Mouse (Mus musculus) stomach, embryonic 15.5 days (tissue): Measurements from ENCODE around the gene Fstl3. TPM values are rescaled to one million over a fixed set of nuclear protein-coding genes. Genes with fewer than 3 reads are reported as not detected.

ENCODE experiments used
- ATAC-seq: fragments of 200-750 bp; cut with Nextera tagmentation; 2 replicates; pipeline ENCODE4 v1.8.0; 2017; ENCODE audit warnings: low read depth, moderate number of reproducible peaks, moderate TSS enrichment; ENCODE audit not compliant: insufficient read depth, low FRiP score
- H3K27ac ChIP-seq: fragments of 300-500 bp; sonication (generic); 2 replicates; pipeline ENCODE4 v1.5.1; 2015; ENCODE audit warnings: mild to moderate bottlenecking, inconsistent platforms
- H3K27me3 ChIP-seq: fragments of 300-500 bp; sonication (generic); replicated peaks from 2 replicates; pipeline ENCODE4 v1.6.1; 2015; ENCODE audit warnings: inconsistent platforms
- H3K36me3 ChIP-seq: fragments of 300-500 bp; sonication (generic); 2 replicates; pipeline ENCODE4 v1.6.1; 2015; ENCODE audit warnings: inconsistent platforms
- H3K4me1 ChIP-seq: fragments of 300-500 bp; sonication (generic); 2 replicates; pipeline ENCODE4 v1.6.1; 2015; ENCODE audit warnings: inconsistent platforms
- H3K4me2 ChIP-seq: fragments of 300-500 bp; sonication (generic); 2 replicates; pipeline ENCODE4 v1.6.1; 2015; ENCODE audit warnings: mild to moderate bottlenecking, inconsistent platforms
- H3K4me3 ChIP-seq: fragments of 300-500 bp; sonication (generic); replicated peaks from 2 replicates; pipeline ENCODE4 v1.5.1; 2015; ENCODE audit warnings: inconsistent platforms
- H3K9ac ChIP-seq: fragments of 300-500 bp; sonication (generic); 2 replicates; pipeline ENCODE4 v1.6.1; 2015; ENCODE audit warnings: inconsistent platforms
- H3K9me3 ChIP-seq: fragments of 300-500 bp; sonication (generic); 2 replicates; pipeline ENCODE4 v1.6.1; 2016; ENCODE audit warnings: inconsistent platforms
- WGBS: fragments of 180-500 bp; shearing (Covaris S2); methylation state at CpG from one replicate; pipeline ENCODE4 v1.1.7; 2015; 5-methylcytosine and 5-hydroxymethylcytosine counted together
- polyA plus RNA-seq: library from polyadenylated mRNA; unstranded; fragments of >200 nt; fragmentation: Nextera tagmentation; extraction: Ambion mirVana; gene quantifications from 2 replicates; pipeline ENCODE4 v1.2.1, GENCODE M21; 2015

Gene Fstl3
- polyA plus RNA-seq, 1 experiment from 2014 or later: 15.5 TPM

GRCm38 (mm10) chr10:79806331-79806730 lies 29.3 kb downstream of the Fstl3 start:
- ATAC-seq: no peak
- WGBS: 84% methylated on average over 9 of the region's 9 CpGs
- H3K4me1 ChIP-seq: peaks cover 29% of the 10 kb centered on the region

GRCm38 (mm10) chr10:79806972-79807371 lies 29.9 kb downstream of the Fstl3 start:
- H3K4me1 ChIP-seq: peaks cover 28% of the 10 kb centered on the region
- no peak overlapping the region for H3K9ac ChIP-seq
- peak; percentile 47; the same call in 1 of the 2 replicates for ATAC-seq
- H3K4me3 ChIP-seq: no peak overlapping the region
- H3K4me2 ChIP-seq: no peak overlapping the region
- no peaks in the 10 kb centered on the region for H3K9me3 ChIP-seq
- H3K27me3 ChIP-seq: no peaks in the 10 kb centered on the region
- WGBS: 77% methylated on average over 10 of the region's 10 CpGs
- H3K27ac ChIP-seq: no peak overlapping the region
- peaks cover 7% of the 10 kb centered on the region for H3K36me3 ChIP-seq

More at GRCm38 (mm10) chr10:79806331-79806730, 29.3 kb downstream of the Fstl3 start:
- Histone ChIP-seq H3K36me3 (peaks cover 7% of the 10 kb centered on the region), H3K27ac (no peak overlapping the region), H3K4me3 (no peak overlapping the region), H3K9ac (no peak overlapping the region), H3K27me3 (no peaks in the 10 kb centered on the region), H3K4me2 (no peak overlapping the region), H3K9me3 (no peaks in the 10 kb centered on the region)

- no peak overlapping the region for H3K4me3 ChIP-seq
- no peaks in the 10 kb centered on the region for H3K27me3 ChIP-seq
- peaks cover 7% of the 10 kb centered on the region for H3K36me3 ChIP-seq
- 0 out of 2 replicates have a peak overlapping the region, but pooled peaks have one; percentile 33 for H3K27ac ChIP-seq
- H3K4me1 ChIP-seq: peaks cover 19% of the 10 kb centered on the region
- H3K9me3 ChIP-seq: no peaks in the 10 kb centered on the region
- H3K4me2 ChIP-seq: no peak overlapping the region
- no peak overlapping the region for H3K9ac ChIP-seq
- WGBS: 72% methylated on average over 11 of the region's 11 CpGs
- no peak for ATAC-seq
These were observed 30.8 kb downstream of the Fstl3 start for GRCm38 (mm10) chr10:79807826-79808225.

GRCm38 (mm10) chr10:79808728-79809127 lies 31.7 kb downstream of the Fstl3 start:
- Histone ChIP-seq H3K4me1 (peaks cover 11% of the 10 kb centered on the region; the same call in 1 of the 2 replicates), H3K4me2 (no peak overlapping the region), H3K27me3 (no peaks in the 10 kb centered on the region), H3K27ac (no peak overlapping the region), H3K9me3 (no peaks in the 10 kb centered on the region), H3K4me3 (no peak overlapping the region), H3K36me3 (peaks cover 7% of the 10 kb centered on the region), H3K9ac (no peak overlapping the region)
- no peak for ATAC-seq
- WGBS: 88% methylated on average over 11 of the region's 11 CpGs

GRCm38 (mm10) chr10:79811736-79812637 lies 34.9 kb downstream of the Fstl3 start:
- no peak overlapping the region for H3K27ac ChIP-seq
- ATAC-seq: peak; percentile 44; the same call in 1 of the 2 replicates
- no peak overlapping the region for H3K4me2 ChIP-seq
- H3K36me3 ChIP-seq: peaks cover 7% of the 10 kb centered on the region
- WGBS: 30% methylated on average over 15 of the region's 15 CpGs
- 0 out of 2 replicates have a peak, but pooled peaks cover 4% of the 10 kb centered on the region for H3K4me1 ChIP-seq
- H3K9ac ChIP-seq: no peak overlapping the region
- no peaks in the 10 kb centered on the region for H3K9me3 ChIP-seq
- H3K27me3 ChIP-seq: no peaks in the 10 kb centered on the region
- H3K4me3 ChIP-seq: no peak overlapping the region

GRCm38 (mm10) chr10:79814271-79814842 lies 37.3 kb downstream of the Fstl3 start:
- ATAC-seq: no peak
- Histone ChIP-seq H3K9me3 (no peaks in the 10 kb centered on the region), H3K4me3 (no peak overlapping the region), H3K9ac (no peak overlapping the region), H3K4me2 (no peak overlapping the region), H3K27me3 (no peaks in the 10 kb centered on the region), H3K36me3 (peaks cover 11% of the 10 kb centered on the region), H3K27ac (no peak overlapping the region), H3K4me1 (0 out of 2 replicates have a peak, but pooled peaks cover 4% of the 10 kb centered on the region)
- WGBS: 76% methylated on average over 5 of the region's 5 CpGs

- ATAC-seq: no peak
- no peaks in the 10 kb centered on the region for H3K27me3 ChIP-seq
- WGBS: 87% methylated on average over 12 of the region's 12 CpGs
- no peaks in the 10 kb centered on the region for H3K9me3 ChIP-seq
- peaks cover 13% of the 10 kb centered on the region for H3K36me3 ChIP-seq
- no peak overlapping the region for H3K9ac ChIP-seq
- peaks cover 15% of the 10 kb centered on the region; the same call in 1 of the 2 replicates for H3K4me1 ChIP-seq
- H3K4me3 ChIP-seq: no peak overlapping the region
- no peak overlapping the region for H3K27ac ChIP-seq
- no peak overlapping the region for H3K4me2 ChIP-seq
These were observed 38.8 kb downstream of the Fstl3 start for GRCm38 (mm10) chr10:79815671-79816494.

DNA sequence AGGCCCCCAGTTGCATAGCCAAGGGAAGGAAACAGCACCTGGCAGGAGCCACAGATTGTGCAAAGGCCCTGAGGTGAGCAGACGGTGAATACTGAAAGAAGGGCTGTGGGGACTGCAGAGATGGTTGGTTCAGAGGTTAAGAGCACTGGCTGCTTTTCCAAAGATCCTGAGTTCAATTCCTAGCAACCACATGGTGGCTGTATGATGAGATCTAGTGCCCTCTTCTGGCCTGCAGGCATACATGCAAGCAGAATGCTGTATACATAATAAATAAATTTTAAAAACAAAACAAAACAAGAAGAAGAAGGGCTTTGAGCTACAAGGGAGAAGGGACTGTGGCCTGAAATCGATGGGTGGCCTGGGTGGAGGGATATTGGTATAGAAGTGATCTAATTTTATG lies 40.0 kb downstream of the Fstl3 start:
- H3K4me2 ChIP-seq: no peak overlapping the region
- no peak for ATAC-seq
- H3K36me3 ChIP-seq: peaks cover 13% of the 10 kb centered on the region
- H3K27me3 ChIP-seq: no peaks in the 10 kb centered on the region
- 81% methylated on average over 2 of the region's 2 CpGs for WGBS
- no peak overlapping the region for H3K9ac ChIP-seq
- H3K27ac ChIP-seq: no peak overlapping the region
- H3K4me1 ChIP-seq: peaks cover 24% of the 10 kb centered on the region; the same call in 1 of the 2 replicates
- no peak overlapping the region for H3K4me3 ChIP-seq
- H3K9me3 ChIP-seq: no peaks in the 10 kb centered on the region

- no peaks in the 10 kb centered on the region for H3K27me3 ChIP-seq
- ATAC-seq: no peak
- peaks cover 13% of the 10 kb centered on the region for H3K36me3 ChIP-seq
- no peaks in the 10 kb centered on the region for H3K9me3 ChIP-seq
- no peak overlapping the region for H3K27ac ChIP-seq
- peaks cover 29% of the 10 kb centered on the region; the same call in 1 of the 2 replicates for H3K4me1 ChIP-seq
- H3K9ac ChIP-seq: no peak overlapping the region
- 55% methylated on average over 4 of the region's 4 CpGs for WGBS
- no peak overlapping the region for H3K4me3 ChIP-seq
- no peak overlapping the region for H3K4me2 ChIP-seq
These were observed 41.2 kb downstream of the Fstl3 start for GRCm38 (mm10) chr10:79818225-79818624.

DNA sequence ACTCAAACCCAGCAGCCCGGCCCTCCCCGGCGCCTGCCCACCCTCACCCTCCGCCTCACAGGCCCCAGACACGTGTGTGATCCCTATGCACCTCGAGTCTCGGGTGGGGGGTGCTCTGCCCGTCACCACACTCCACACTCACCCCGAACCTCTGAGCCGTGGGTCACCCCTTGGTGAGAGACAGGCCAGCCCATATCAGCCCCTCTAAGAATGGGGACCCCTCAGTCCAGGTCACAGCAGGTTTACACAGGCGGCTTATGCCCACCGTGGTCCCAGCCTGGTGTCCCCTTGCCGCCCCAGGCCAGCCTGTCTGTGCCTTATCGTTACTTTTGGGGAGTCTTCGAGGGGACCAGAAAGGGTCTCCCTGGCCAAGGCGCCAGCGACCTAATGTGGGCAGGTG lies 42.5 kb downstream of the Fstl3 start:
- Histone ChIP-seq H3K36me3 (peaks cover 13% of the 10 kb centered on the region), H3K4me2 (no peak overlapping the region), H3K27ac (no peak overlapping the region), H3K9me3 (no peaks in the 10 kb centered on the region), H3K9ac (no peak overlapping the region), H3K4me3 (no peak overlapping the region), H3K4me1 (peaks cover 33% of the 10 kb centered on the region), H3K27me3 (no peaks in the 10 kb centered on the region)
- no peak for ATAC-seq
- WGBS: 88% methylated on average over 17 of the region's 17 CpGs

- Histone ChIP-seq H3K9me3 (no peaks in the 10 kb centered on the region), H3K4me3 (no peak overlapping the region), H3K27ac (peak overlapping the region; percentile 67), H3K4me2 (peak overlapping the region; percentile 21; the same call in 1 of the 2 replicates), H3K9ac (no peak overlapping the region), H3K4me1 (peaks cover 36% of the 10 kb centered on the region), H3K27me3 (no peaks in the 10 kb centered on the region), H3K36me3 (peaks cover 13% of the 10 kb centered on the region)
- WGBS: 72% methylated on average over 8 of the region's 8 CpGs
- no peak for ATAC-seq
These were observed 43.2 kb downstream of the Fstl3 start for GRCm38 (mm10) chr10:79820277-79820676.
